Mouse (Mus musculus): ENCODE results near the gene Rad54l2.

Rad54l2 gene

GRCm38 (mm10) chr9:106678242-106678641 lies 110.8 kb downstream of the Rad54l2 start:
- DNase-seq (ENCODE audit: inconsistent age in 2 of 2, low spot score in 1 of 2) = peak; percentile 59 to 78

- peak in 1 of 2 experiments; percentile 44 for DNase-seq (ENCODE audit: inconsistent age in 2 of 2, low spot score in 1 of 2)
Observed at GRCm38 (mm10) chr9:106677702-106678101, 111.3 kb downstream of the Rad54l2 start.

GRCm38 (mm10) chr9:106676571-106676970 lies 112.4 kb downstream of the Rad54l2 start:
- no peak for DNase-seq (ENCODE audit: inconsistent age in 2 of 2, low spot score in 1 of 2)

GRCm38 (mm10) chr9:106675965-106676364 lies 113.0 kb downstream of the Rad54l2 start:
- no peak for DNase-seq (ENCODE audit: inconsistent age in 2 of 2, low spot score in 1 of 2)

- DNase-seq (ENCODE audit: inconsistent age in 2 of 2, low spot score in 1 of 2) = peak; percentile 79 to 95
Observed at GRCm38 (mm10) chr9:106675480-106675879, 113.5 kb downstream of the Rad54l2 start.

- no peak for DNase-seq (ENCODE audit: inconsistent age in 2 of 2, low spot score in 1 of 2)
Observed at GRCm38 (mm10) chr9:106673860-106674259, 115.1 kb downstream of the Rad54l2 start.

- no peak for DNase-seq (ENCODE audit: inconsistent age in 2 of 2, low spot score in 1 of 2)
Observed at GRCm38 (mm10) chr9:106664856-106665255, 124.1 kb downstream of the Rad54l2 start.

GRCm38 (mm10) chr9:106664433-106664832 lies 124.6 kb downstream of the Rad54l2 start:
- DNase-seq (ENCODE audit: inconsistent age in 2 of 2, low spot score in 1 of 2) = no peak

GRCm38 (mm10) chr9:106663200-106663599 lies 125.8 kb downstream of the Rad54l2 start:
- no peak for DNase-seq (ENCODE audit: inconsistent age in 2 of 2, low spot score in 1 of 2)

- no peak for DNase-seq (ENCODE audit: inconsistent age in 2 of 2, low spot score in 1 of 2)
Observed at GRCm38 (mm10) chr9:106659935-106660334, 129.1 kb downstream of the Rad54l2 start.

- no peak for DNase-seq (ENCODE audit: inconsistent age in 2 of 2, low spot score in 1 of 2)
Observed at GRCm38 (mm10) chr9:106659441-106659840, 129.6 kb downstream of the Rad54l2 start.

- DNase-seq (ENCODE audit: inconsistent age in 2 of 2, low spot score in 1 of 2) = no peak
Observed at GRCm38 (mm10) chr9:106657592-106657991, 131.4 kb downstream of the Rad54l2 start.

- DNase-seq (ENCODE audit: inconsistent age in 2 of 2, low spot score in 1 of 2) = no peak
Observed at GRCm38 (mm10) chr9:106656820-106657219, 132.2 kb downstream of the Rad54l2 start.

GRCm38 (mm10) chr9:106655884-106656720 lies 132.9 kb downstream of the Rad54l2 start, which contains the start of gene Grm2:
Gene Grm2 (minus strand): TSS chr9:106656082.
- peak; percentile 55 to 86 for DNase-seq (ENCODE audit: inconsistent age in 2 of 2, low spot score in 1 of 2)

- DNase-seq (ENCODE audit: inconsistent age in 2 of 2, low spot score in 1 of 2) = no peak
Observed at GRCm38 (mm10) chr9:106652720-106653119, 136.3 kb downstream of the Rad54l2 start.

- no peak for DNase-seq (ENCODE audit: inconsistent age in 2 of 2, low spot score in 1 of 2)
Observed at GRCm38 (mm10) chr9:106647226-106647625, 141.8 kb downstream of the Rad54l2 start.

GRCm38 (mm10) chr9:106645684-106646271 lies 143.2 kb downstream of the Rad54l2 start:
- DNase-seq (ENCODE audit: inconsistent age in 2 of 2, low spot score in 1 of 2) = no peak

- no peak for DNase-seq (ENCODE audit: inconsistent age in 2 of 2, low spot score in 1 of 2)
Observed at GRCm38 (mm10) chr9:106643787-106644186, 145.2 kb downstream of the Rad54l2 start.

- peak; percentile 81 to 95 for DNase-seq (ENCODE audit: inconsistent age in 2 of 2, low spot score in 1 of 2)
Observed at GRCm38 (mm10) chr9:106643128-106643527, 145.9 kb downstream of the Rad54l2 start.

GRCm38 (mm10) chr9:106641346-106641745 lies 147.6 kb downstream of the Rad54l2 start:
- DNase-seq (ENCODE audit: inconsistent age in 2 of 2, low spot score in 1 of 2) = no peak

GRCm38 (mm10) chr9:106638154-106638553 lies 150.8 kb downstream of the Rad54l2 start:
- no peak for DNase-seq (ENCODE audit: inconsistent age in 2 of 2, low spot score in 1 of 2)
